Mouse (Mus musculus): ENCODE results near the gene Atg16l2. TPM values are rescaled to one million over a fixed set of nuclear protein-coding genes. Genes with fewer than 3 reads are reported as not detected.
A peak's percentile ranks its signal among the peaks of the same experiment; 100 is the strongest.

The Atg16l2 gene
- total RNA-seq, 2 experiments from 2014 or later, result 20.6 to 21.7 TPM

GRCm38 (mm10) chr7:101323141-101323594 lies 21.1 kb upstream of the Atg16l2 start:
- no peak for DNase-seq (ENCODE audit: low spot score in 2 of 2)

GRCm38 (mm10) chr7:101321218-101321827 lies 19.3 kb upstream of the Atg16l2 start:
- peak in 1 of 2 experiments; percentile 21 for DNase-seq (ENCODE audit: low spot score in 2 of 2)

- DNase-seq (ENCODE audit: low spot score in 2 of 2), result no peak
These were observed 18.6 kb upstream of the Atg16l2 start for GRCm38 (mm10) chr7:101320399-101321217.

- no peak for DNase-seq (ENCODE audit: low spot score in 2 of 2)
These were observed 17.7 kb upstream of the Atg16l2 start for GRCm38 (mm10) chr7:101319796-101320195.

GRCm38 (mm10) chr7:101318848-101319247 lies 16.8 kb upstream of the Atg16l2 start:
- no peak for DNase-seq (ENCODE audit: low spot score in 2 of 2)

- DNase-seq (ENCODE audit: low spot score in 2 of 2), result no peak
These were observed 15.0 kb upstream of the Atg16l2 start, which contains the start of gene Stard10 for GRCm38 (mm10) chr7:101317014-101317413. Stard10 (plus strand) TSS chr7:101317086.

- no peak for DNase-seq (ENCODE audit: low spot score in 2 of 2)
These were observed 14.5 kb upstream of the Atg16l2 start for GRCm38 (mm10) chr7:101316591-101317001.

GRCm38 (mm10) chr7:101315699-101316098 lies 13.6 kb upstream of the Atg16l2 start:
- DNase-seq (ENCODE audit: low spot score in 2 of 2), result no peak

- DNase-seq (ENCODE audit: low spot score in 2 of 2), result no peak
These were observed 12.3 kb upstream of the Atg16l2 start for GRCm38 (mm10) chr7:101314396-101314795.

GRCm38 (mm10) chr7:101313033-101313432 lies 11.0 kb upstream of the Atg16l2 start:
- no peak for DNase-seq (ENCODE audit: low spot score in 2 of 2)

GRCm38 (mm10) chr7:101311061-101311460 lies 9.0 kb upstream of the Atg16l2 start:
- DNase-seq (ENCODE audit: low spot score in 2 of 2), result no peak

- peak; percentile 87 to 95 for DNase-seq (ENCODE audit: low spot score in 2 of 2)
These were observed 8.4 kb upstream of the Atg16l2 start for GRCm38 (mm10) chr7:101310327-101311028.

- no peak for DNase-seq (ENCODE audit: low spot score in 2 of 2)
These were observed 7.9 kb upstream of the Atg16l2 start for GRCm38 (mm10) chr7:101309985-101310326.

- DNase-seq (ENCODE audit: low spot score in 2 of 2), result no peak
These were observed 4.8 kb upstream of the Atg16l2 start for GRCm38 (mm10) chr7:101306841-101307240.

- no peak for DNase-seq (ENCODE audit: low spot score in 2 of 2)
These were observed 640 bp upstream of the Atg16l2 start for GRCm38 (mm10) chr7:101302691-101303090.

GRCm38 (mm10) chr7:101301361-101301880 lies 630 bp downstream of the Atg16l2 start:
- no peak for DNase-seq (ENCODE audit: low spot score in 2 of 2)

- DNase-seq (ENCODE audit: low spot score in 2 of 2), result no peak
These were observed 3.7 kb downstream of the Atg16l2 start for GRCm38 (mm10) chr7:101298375-101298774.

- DNase-seq (ENCODE audit: low spot score in 2 of 2), result no peak
These were observed 5.0 kb downstream of the Atg16l2 start for GRCm38 (mm10) chr7:101297023-101297405.

GRCm38 (mm10) chr7:101296252-101297022 lies 5.6 kb downstream of the Atg16l2 start:
- DNase-seq (ENCODE audit: low spot score in 2 of 2), result peak; percentile 50 to 58

- DNase-seq (ENCODE audit: low spot score in 2 of 2), result no peak
These were observed 6.6 kb downstream of the Atg16l2 start for GRCm38 (mm10) chr7:101295438-101295837.

- no peak for DNase-seq (ENCODE audit: low spot score in 2 of 2)
These were observed 8.4 kb downstream of the Atg16l2 start for GRCm38 (mm10) chr7:101293611-101294010.
